Mouse (Mus musculus) erythroblast, embryonic 14.5 days (primary cell): ENCODE results near the gene Vps50.

Source experiments
- GATA1 ChIP-seq: IDR thresholded peaks from 2 replicates; pipeline ENCODE4 v1.6.1; 2012; ENCODE audit warnings: low read length, inconsistent platforms, mixed read lengths
- TAL1 ChIP-seq: IDR thresholded peaks from 3 replicates; pipeline ENCODE4 v1.6.1; 2012; ENCODE audit warnings: low read length, inconsistent platforms, mixed read lengths

DNA sequence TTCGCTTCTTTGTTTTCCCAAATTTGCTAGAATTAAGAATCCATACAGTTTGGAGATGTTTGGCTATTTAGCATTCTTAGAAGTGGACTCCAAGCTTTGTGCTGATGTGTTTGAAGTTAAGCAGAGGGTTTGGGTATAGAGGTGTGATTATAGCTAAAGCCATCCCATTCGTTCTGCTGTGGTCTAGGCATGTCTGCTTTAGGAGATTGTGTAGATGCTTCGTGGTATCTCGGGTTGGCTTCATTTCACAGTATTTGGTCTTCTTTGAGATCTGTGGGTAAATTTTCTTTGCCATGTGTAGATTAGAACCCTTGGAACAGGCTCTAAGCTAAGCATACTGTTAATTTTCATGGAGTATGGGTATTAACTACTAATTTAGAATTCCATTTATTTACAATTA lies 30.0 kb downstream of the Vps50 start:
- TF ChIP-seq GATA1 (no peak), TAL1 (no peak)
